Mouse (Mus musculus): Measurements from ENCODE around the gene 6030458C11Rik. TPM values are rescaled to one million over a fixed set of nuclear protein-coding genes. Genes with fewer than 3 reads are reported as not detected.

Gene 6030458C11Rik
- total and polyA plus RNA-seq, 3 experiments = 17.5 to 38.3 (median 30.6) TPM

DNA sequence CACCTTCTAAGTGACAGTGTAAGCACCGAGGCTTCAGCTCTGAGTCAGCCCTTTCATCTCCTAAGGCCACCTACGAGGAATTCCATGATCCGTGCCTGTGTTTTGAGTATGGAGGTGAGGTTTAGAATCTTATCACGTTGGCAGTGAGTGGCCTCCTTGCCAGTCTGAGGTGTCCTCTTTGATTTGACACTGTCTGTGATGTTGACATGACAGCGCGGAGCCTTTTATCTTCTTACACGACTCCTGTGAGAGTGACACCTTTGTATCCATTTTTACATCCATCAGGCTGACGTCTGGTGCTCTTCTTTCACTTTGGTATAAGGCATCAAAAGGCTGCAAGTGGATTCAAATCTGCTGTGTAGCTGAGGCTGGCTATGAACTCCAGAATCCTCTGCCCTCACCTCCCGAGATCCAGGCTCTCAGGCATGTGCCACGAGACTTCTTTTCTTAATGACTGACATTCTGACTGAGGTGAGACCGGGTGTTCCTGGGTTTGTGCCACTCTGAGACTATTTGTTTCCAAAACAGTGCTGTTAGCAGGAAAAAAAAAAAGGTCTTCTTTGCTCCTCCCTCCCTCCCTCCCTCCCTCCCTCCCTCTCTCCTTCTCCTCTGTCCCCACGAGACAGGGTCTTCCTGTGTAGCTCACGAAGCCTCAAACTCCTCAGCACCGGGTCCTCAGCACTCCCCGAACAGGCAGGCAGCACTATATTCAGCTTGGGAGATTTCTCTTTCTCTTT lies 23.9 kb downstream of the 6030458C11Rik start:
- no peak for DNase-seq (ENCODE audit: extremely low read depth)
- H3K9me3 ChIP-seq (replicated peaks; ENCODE audit: low read length) = no peaks in the 10 kb centered on the region
- no peaks in the 10 kb centered on the region for H3K79me2 ChIP-seq (replicated peaks; ENCODE audit: control insufficient read depth, extremely low read depth, insufficient read depth, poor library complexity, severe bottlenecking)
- peak overlapping the region; percentile 45 for H3K4me2 ChIP-seq (ENCODE audit: insufficient read depth, low read depth, poor library complexity, severe bottlenecking)
- H3K27ac ChIP-seq (ENCODE audit: insufficient read depth, low read depth) = no peak overlapping the region
- H3K36me3 ChIP-seq (replicated peaks in 1 of 2; ENCODE audit: control insufficient read depth in 1 of 2, insufficient read depth in 1 of 2, low read length in 1 of 2) = peaks cover 0 to 6% of the 10 kb centered on the region in 2 experiments
- in situ Hi-C loops (cut with MboI; ENCODE audit: low pct_ligation_motif_present, low pct_unique_long_range_greater_than_20kb, low sequenced_read_pairs) = no loop called here
- peaks cover 12 to 31% of the 10 kb centered on the region in 2 experiments for H3K4me1 ChIP-seq (ENCODE audit: control insufficient read depth in 1 of 2, insufficient read depth in 2 of 2)
- TF ChIP-seq BHLHE40 (IDR thresholded peaks at IDR 0.05; ENCODE audit: low read depth, low read length) (peak; percentile 74), ZNF384 (IDR thresholded peaks at IDR 0.05; ENCODE audit: low read depth, low read length) (peak; percentile 61), TCF12 (IDR thresholded peaks at IDR 0.05; ENCODE audit: low read depth, low read length) (no peak), CHD2 (IDR thresholded peaks at IDR 0.05; ENCODE audit: low read length) (no peak), ETS1 (conservative IDR thresholded peaks at IDR 0.05; ENCODE audit: low read depth, low read length) (peak; percentile 97), IRF4 (IDR thresholded peaks at IDR 0.05; ENCODE audit: low read depth, low read length) (peak; percentile 33; the same call in 1 of the 2 replicates), RAD21 (IDR thresholded peaks at IDR 0.05; ENCODE audit: low read depth, low read length) (no peak), MXI1 (IDR thresholded peaks at IDR 0.05; ENCODE audit: low read depth, low read length) (no peak), EP300 (IDR thresholded peaks at IDR 0.05; ENCODE audit: low read length) (no peak), JUN (IDR thresholded peaks at IDR 0.05; ENCODE audit: insufficient read depth, low read depth, low read length) (no peak), ZKSCAN1 (IDR thresholded peaks at IDR 0.05; ENCODE audit: borderline replicate concordance, low read depth, low read length) (no peak), CHD1 (IDR thresholded peaks at IDR 0.05; ENCODE audit: low read depth, low read length) (no peak), POLR2AphosphoS2 (IDR thresholded peaks at IDR 0.05; ENCODE audit: low read depth, low read length) (no peak), GABPA (IDR thresholded peaks at IDR 0.05; ENCODE audit: insufficient replicate concordance, low read depth, low read length) (no peak), USF1 (IDR thresholded peaks at IDR 0.05; ENCODE audit: low read depth, low read length) (no peak), CTCF (conservative IDR thresholded peaks at IDR 0.05 in 1 of 2, IDR thresholded peaks at IDR 0.05 in 1 of 2; ENCODE audit: low read depth in 2 of 2, low read length in 2 of 2) (no peak), MAZ (IDR thresholded peaks at IDR 0.05; ENCODE audit: low read depth, low read length) (0 out of 2 replicates have a peak, but pooled peaks have one; percentile 39), PAX5 (IDR thresholded peaks at IDR 0.05; ENCODE audit: low read length) (no peak)
- peak overlapping the region; percentile 65 for H3K9ac ChIP-seq (ENCODE audit: insufficient read depth, low read depth)
- dilution Hi-C loops (cut with MboI; ENCODE audit: extremely low pct_ligation_motif_present, extremely low pct_unique_long_range_greater_than_20kb, low sequenced_read_pairs) = no loop called here
- H3K4me3 ChIP-seq (replicated peaks in 1 of 3; ENCODE audit: low read depth in 2 of 3, low read length in 2 of 3, poor library complexity in 1 of 3) = peak overlapping the region; percentile 34 to 54 (median 45)
- no peaks in the 10 kb centered on the region for H3K27me3 ChIP-seq (replicated peaks)

DNA sequence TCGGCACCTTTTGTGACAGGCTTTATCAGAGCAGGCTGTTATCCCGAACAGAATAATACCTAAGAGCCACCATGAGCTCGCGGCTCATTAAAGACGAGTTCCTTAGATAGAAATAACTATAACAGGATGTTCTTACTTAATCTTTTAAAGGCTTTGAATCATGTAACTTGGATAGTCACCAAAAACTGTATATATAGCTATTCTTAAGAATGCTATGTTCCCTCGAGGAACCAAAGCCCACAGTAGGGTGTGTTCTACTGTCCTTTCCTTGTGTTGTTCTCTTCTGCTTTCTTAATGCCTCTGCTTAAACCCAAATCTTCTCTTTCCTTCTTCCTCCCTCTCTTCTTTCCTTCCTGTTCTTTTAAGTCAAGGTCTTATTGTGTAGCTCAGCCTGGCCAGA lies 26.4 kb downstream of the 6030458C11Rik start:
- no peak for TF ChIP-seq EP300 (IDR thresholded peaks at IDR 0.05; ENCODE audit: low read length)
- no peak for TF ChIP-seq SIN3A (IDR thresholded peaks at IDR 0.05; ENCODE audit: low read length)
- no peak for TF ChIP-seq POLR2A (IDR thresholded peaks at IDR 0.05; ENCODE audit: low read depth, low read length)
- TF ChIP-seq CHD1 (IDR thresholded peaks at IDR 0.05; ENCODE audit: low read depth, low read length) = no peak
- no peak for TF ChIP-seq MYC (IDR thresholded peaks at IDR 0.05; ENCODE audit: low read depth, low read length)
- no peak for TF ChIP-seq SMC3 (IDR thresholded peaks at IDR 0.05; ENCODE audit: low read depth, low read length)
- no peaks in the 10 kb centered on the region for H3K79me2 ChIP-seq (replicated peaks; ENCODE audit: control insufficient read depth, extremely low read depth, insufficient read depth, poor library complexity, severe bottlenecking)
- dilution Hi-C loops (cut with MboI; ENCODE audit: extremely low pct_ligation_motif_present, extremely low pct_unique_long_range_greater_than_20kb, low sequenced_read_pairs) (no loop called here), in situ Hi-C loops (cut with MboI; ENCODE audit: low pct_ligation_motif_present, low pct_unique_long_range_greater_than_20kb, low sequenced_read_pairs) (loop anchor here (5.0 to 10.0 kb wide), 3 partner anchors 216 to 603 kb away; no protein-coding TSS in a partner anchor)
- peaks cover 12 to 28% of the 10 kb centered on the region in 2 experiments for H3K4me1 ChIP-seq (ENCODE audit: control insufficient read depth in 1 of 2, insufficient read depth in 2 of 2)
- no peak overlapping the region for H3K4me2 ChIP-seq (ENCODE audit: insufficient read depth, low read depth, poor library complexity, severe bottlenecking)
- H3K9me3 ChIP-seq (replicated peaks; ENCODE audit: low read length) = no peaks in the 10 kb centered on the region
- no peaks in the 10 kb centered on the region for H3K36me3 ChIP-seq (replicated peaks in 1 of 2; ENCODE audit: control insufficient read depth in 1 of 2, insufficient read depth in 1 of 2, low read length in 1 of 2)
- no peak overlapping the region for H3K4me3 ChIP-seq (replicated peaks in 1 of 3; ENCODE audit: low read depth in 2 of 3, low read length in 2 of 3, poor library complexity in 1 of 3)
- H3K9ac ChIP-seq (ENCODE audit: insufficient read depth, low read depth) = no peak overlapping the region
- no peak for DNase-seq (ENCODE audit: extremely low read depth)
- no peaks in the 10 kb centered on the region for H3K27me3 ChIP-seq (replicated peaks)
- H3K27ac ChIP-seq (ENCODE audit: insufficient read depth, low read depth) = no peak overlapping the region

All from CH12.LX (cell line).